Mouse (Mus musculus) right cerebral cortex, postnatal 10 days (tissue): Measurements from ENCODE around the gene Adgrg5.

ENCODE experiments used
- DNase-seq, 2 experiments: peaks; one replicate each; pipeline ENCODE4 v3.0.0; 2021; ENCODE audit warnings: low spot score in 2 of 2

Adgrg5 gene

DNA sequence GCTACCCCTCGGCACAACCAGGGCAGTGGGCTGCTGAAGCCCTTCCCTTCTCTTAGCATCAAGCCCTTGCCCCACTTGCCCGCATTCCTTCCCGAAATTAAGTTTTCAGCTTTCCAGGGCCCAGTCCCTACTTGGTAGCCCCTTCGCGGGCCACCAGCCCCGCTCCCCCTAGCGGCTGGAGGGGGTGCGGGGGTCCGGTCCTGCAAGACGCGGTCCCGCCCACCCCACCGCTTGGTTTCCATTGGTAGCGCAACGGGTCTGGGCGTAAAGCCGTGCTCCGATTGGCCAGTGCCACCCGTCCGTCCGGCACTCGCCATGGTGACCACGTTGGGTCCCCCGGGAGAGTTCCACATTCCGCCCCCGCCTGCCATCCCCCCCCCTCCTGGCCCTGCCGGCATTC is 6.1 kb upstream of the Adgrg5 start:
- peak; percentile 93 to 94 for DNase-seq

GRCm38 (mm10) chr8:94917851-94918495 is 5.5 kb upstream of the Adgrg5 start, which contains the start of gene Ccdc102a:
Gene Ccdc102a, minus strand, starts transcription at chr8:94918098.
- peak in 1 of 2 experiments; percentile 38 for DNase-seq

DNA sequence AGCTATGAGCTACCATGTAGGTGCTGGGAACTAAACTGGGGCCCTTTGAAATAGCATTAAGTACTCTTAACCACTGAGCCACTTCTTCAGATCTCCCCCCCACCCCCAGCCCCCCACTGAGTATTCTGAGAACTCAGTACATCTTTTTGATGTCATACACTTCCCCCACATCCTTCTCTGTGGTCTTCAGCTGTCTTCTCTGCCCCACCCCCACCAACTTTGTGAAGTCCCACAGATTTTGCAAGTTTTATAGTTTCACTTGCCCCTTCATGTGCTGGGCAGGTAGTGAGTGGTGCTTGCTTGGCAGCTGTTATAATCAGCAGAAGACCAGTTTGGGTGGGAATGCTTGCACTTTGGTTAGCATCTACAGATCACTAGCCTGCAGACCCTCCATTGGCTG is 4.2 kb upstream of the Adgrg5 start:
- no peak for DNase-seq

DNA sequence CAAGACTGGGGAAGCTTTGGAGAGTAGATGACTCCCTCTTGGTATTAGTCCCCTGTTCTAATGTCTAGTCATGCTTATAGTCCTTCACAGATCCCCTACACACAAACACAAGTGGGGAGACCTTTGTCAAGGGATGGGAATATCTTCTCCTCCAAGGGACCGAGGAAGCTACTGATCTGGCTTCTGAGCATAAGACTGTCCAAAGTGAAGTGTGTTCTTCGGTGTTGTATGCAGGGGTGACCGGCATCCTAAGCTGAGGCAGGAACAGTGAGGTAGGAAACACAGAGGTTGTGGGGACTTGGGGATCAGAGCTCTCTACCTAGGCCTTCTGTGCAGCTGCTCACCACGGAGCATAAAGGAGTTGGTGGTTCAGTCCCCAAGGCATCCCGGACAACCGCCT is 1.3 kb upstream of the Adgrg5 start:
- no peak for DNase-seq

DNA sequence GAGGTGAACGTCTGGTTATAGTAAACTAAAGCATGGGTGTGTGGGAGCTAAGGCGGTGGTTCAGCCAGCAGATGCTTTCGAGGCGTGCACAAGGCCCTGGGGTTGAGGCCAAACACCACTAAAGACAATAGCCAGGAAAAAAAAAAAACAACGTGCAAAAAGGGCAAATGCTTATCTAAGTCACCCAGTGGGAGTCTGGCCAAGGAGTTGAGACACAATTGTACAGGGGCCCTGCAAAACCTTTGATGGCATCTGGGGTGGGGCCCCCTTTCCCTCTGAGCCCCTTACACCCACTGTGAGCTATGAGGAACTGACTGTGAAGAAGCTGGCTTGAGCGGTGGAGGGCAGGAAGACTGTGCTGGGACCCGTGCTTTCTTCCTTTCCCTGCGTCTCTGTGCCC is 892 bp upstream of the Adgrg5 start:
- no peak for DNase-seq

GRCm38 (mm10) chr8:94928227-94928626 is 4.7 kb downstream of the Adgrg5 start:
- no peak for DNase-seq

GRCm38 (mm10) chr8:94933918-94934317 is 10.4 kb downstream of the Adgrg5 start:
- no peak for DNase-seq

DNA sequence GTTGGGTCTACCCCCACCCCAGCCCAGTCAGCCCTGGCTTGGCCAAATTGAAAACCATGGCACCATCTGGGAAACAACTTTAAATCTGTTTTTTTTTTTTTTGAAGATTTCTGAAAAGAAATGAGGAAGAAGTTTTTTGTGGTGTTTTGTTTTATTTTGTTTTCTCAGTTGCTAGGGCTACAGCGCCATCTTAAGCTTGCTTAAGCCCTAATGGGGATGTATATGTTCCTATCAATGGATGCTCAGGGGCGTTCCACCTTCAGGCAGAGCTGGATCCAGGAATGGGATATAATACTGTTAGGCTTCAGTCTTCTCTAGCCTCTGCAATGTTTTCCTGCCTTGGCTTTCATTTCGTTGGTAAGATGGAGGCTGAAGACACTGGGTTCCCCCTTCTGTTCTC is 11.7 kb downstream of the Adgrg5 start:
- DNase-seq: no peak

- DNase-seq: peak in 1 of 2 experiments; percentile 60
Observed at GRCm38 (mm10) chr8:94942566-94942965, 19.1 kb downstream of the Adgrg5 start.

DNA sequence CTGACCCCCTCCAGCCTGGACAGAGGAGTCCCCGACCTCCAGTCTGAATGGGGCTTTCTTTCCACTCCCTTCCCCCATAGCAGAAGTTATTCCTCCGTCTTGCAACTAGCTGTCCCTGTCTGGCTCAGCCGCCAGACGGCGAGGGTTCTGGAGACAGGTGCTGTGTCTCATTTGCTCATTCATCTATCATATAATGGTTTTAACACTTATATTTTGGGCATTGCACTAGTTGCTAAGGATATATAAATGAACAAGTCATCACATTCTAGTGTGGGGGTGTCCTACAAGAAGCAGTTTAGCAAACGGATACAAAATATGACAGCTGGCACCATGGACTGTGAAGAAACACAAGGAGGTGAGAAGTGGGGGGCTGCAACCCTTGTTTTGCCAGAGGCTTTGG is 21.7 kb downstream of the Adgrg5 start:
- peak; percentile 78 to 89 for DNase-seq

GRCm38 (mm10) chr8:94948421-94948820 is 24.9 kb downstream of the Adgrg5 start:
- DNase-seq: no peak

DNA sequence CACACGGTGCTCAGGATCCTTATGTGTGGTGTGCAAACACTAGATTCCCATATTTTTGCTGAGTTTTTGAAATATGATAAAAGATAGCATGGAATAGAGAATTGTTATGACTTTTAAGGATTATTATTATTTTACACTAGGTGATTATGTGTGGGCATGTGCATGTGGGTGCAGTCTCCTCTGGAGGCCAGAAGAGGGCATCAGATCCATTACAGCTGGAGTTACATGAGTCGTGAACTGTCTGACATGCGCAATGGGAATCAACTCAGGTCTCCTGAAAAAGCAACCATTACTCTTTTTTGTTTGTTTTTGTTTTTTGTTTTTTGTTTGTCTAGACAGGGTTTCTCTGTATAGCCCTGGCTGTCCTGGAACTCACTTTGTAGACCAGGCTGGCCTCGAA is 25.5 kb downstream of the Adgrg5 start:
- no peak for DNase-seq

DNA sequence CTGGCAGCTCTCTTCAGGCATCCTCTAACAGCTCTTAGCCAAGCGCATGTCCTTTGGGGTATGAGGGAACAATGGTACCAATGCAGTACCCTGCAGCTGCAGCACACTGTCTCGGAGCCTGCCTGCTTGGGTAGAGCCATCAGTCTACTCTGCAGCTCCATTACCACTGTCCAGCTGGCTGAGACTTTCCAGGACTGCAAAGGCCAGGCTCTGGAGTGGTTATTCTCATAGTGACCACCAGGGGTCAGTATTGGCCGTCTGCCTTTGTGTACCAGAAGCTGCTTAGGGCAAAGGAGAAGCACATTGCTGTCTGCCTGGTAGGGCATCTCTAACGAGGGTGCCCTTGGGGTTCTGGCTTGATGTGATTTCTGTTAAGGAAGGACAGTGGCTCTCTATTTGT is 26.6 kb downstream of the Adgrg5 start:
- DNase-seq: peak; percentile 83 to 85

GRCm38 (mm10) chr8:94950458-94950857 is 27.0 kb downstream of the Adgrg5 start:
- no peak for DNase-seq

DNA sequence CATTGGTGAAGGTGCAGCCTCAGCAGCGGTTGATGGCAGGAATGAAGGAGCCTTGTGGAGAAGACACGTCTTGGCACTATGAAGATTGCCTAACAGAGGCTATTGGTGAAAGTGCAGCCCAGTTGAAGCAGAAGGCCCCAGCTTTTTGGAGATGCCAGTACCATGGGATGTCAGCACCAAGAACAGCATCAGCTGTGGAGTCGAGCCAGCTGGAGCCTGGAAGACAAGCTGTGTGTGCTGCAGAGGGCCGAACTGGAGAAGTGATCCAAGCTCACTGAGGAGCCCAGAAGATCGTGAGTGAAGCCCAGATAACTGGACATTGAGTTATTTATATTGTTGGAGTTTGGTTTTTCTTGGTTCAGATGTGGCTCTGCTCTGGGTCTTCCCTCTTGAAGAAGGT is 28.6 kb downstream of the Adgrg5 start:
- no peak for DNase-seq

DNA sequence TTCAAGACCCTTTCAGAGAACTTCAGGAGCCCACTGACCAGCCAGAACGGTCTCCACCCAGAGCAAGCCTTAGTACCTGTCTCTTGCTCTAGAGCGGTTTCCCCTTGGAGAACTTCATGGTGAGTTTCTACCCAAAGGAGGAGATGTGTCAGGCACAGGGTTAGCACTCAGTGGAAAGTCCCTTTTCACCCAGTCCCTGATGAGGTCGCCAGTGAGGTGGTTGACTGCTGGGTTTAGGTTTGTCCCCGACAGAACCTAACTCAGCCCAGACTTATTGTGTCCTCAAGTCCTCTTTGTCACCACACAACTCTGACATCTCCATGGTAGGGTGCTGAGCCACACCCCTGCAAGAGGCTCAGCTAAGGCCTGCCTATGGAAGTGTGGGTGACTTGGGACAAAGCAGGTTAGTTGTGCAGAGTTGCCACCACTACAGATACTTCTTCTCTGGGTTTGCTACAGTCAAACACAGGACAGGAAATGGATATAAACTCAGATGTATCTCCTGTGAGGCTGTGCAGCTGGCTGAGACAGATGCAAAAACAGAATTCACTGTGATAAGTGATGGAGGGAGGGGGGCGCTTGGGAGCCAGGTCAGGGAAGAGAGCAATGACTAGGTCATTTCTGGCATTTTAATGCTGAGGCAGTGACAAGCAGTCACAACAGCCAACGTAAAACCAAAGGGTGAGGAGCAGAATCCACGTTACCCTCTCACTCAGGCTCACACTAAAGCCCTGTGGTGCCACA is 30.3 kb downstream of the Adgrg5 start:
- DNase-seq: no peak

- no peak for DNase-seq
Observed at GRCm38 (mm10) chr8:94954368-94954737, 30.9 kb downstream of the Adgrg5 start.

DNA sequence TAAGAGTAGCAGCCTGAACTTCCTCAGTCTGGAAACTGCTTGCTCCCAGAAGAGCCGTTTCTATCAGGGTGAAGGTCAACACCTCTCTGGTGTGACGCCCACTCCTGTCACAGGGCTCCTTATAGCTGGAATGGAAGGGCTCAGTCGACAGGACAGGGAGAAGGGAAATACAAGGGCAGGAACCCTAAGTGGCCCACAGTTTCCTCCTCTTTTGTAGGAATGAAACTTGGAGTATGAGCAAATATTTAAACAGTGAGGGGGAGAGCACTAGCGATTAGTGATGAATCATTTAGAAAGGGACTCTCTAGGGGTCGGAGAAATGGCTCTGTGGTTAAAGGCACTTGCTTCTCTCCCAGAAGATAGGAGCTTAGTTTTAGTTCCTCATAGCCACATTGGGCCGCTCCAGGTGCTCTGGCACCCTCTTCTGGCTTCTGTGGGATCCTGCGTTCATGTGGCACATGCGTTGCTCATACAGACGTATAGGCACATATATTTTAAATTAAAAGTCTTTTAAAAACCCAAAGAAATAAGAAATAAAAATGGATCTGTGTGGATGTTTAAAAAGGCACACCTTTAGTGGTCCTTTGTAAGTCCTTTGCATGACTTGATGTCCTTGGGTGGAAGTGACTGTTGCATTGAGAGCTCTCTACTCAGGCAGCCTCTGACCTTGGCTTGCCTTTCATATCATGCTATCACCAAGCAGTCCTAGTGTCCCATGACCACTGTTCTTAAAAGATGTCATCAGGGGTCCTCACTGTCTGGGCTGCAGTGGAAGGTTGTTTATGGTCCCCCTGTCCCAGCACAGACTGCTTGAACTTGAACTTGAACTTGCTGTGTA is 31.6 kb downstream of the Adgrg5 start:
- DNase-seq: peak; percentile 76

GRCm38 (mm10) chr8:94956078-94956574 is 32.6 kb downstream of the Adgrg5 start:
- DNase-seq: no peak

DNA sequence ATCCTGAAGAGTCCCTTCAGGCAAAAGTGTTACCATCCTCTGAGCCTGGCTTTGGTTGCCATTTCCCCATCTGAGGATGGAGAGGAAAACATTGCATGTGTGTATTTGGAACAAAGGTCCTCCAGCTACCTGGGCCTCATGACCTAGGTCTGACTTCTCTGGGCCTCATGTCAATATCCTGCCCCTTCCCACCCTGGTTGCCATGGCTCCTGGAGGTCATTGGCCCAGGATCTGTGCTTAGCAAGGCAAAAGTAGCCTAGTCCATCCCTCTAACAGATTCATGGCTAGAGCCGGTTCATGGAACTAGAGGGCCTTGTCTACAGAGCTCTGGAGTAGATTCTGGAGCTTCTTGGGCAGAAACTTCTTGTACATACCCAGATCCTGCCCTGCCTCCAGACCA is 38.7 kb downstream of the Adgrg5 start:
- DNase-seq: no peak

DNA sequence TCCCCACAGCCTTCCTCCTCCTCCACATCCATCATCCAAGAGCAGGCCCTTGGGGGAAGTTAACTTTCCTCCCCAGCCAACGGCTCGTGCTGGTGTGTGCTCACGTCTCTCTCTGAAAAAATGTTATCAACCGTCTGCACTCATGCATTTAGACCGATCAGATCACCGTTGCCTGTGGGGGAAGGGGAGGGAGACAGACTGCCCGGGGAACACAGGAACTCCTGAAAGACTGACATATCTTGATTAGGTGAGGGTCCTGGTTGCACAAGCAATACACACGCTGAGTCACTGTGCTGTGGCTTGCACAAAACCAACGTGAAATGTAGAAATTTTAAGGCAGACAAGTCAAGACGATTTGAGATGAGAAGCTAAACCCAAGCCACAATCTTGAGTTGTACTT is 41.3 kb downstream of the Adgrg5 start:
- DNase-seq: no peak

DNA sequence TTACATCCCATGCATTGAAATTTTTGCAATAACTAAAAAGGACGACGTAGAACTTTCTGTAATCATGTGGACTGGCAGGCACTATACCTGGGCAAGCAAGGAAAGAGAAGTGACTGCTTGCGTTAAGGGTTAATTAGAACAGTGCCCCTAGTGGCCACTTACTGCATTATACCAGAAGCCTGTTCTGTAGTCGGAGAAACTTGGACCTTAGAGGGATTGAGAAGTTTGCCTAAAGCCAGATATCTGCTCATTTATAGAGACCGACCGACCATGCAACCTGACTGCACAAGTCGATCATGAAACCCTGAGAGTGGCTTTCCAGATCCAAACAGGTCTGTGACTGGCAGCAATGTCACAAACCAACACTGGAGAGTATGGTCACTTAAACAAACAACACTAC is 43.1 kb downstream of the Adgrg5 start:
- DNase-seq: peak in 1 of 2 experiments; percentile 46
